Mouse (Mus musculus) midbrain, embryonic 14.5 days (tissue): ENCODE measurements at regions not wholly inside any gene's neighbourhood (a gene's known extent, or its start where the extent isn't known, plus 50 kb on each side); places are given as distances from the start of the nearest gene placed in this dataset.
A peak's percentile ranks its signal among the peaks of the same experiment; 100 is the strongest.

ENCODE experiments used
- ATAC-seq: fragments of 200-750 bp; cut with Nextera tagmentation; 2 replicates; pipeline ENCODE4 v1.8.0; 2017; ENCODE audit warnings: moderate number of reproducible peaks, moderate library complexity; ENCODE audit not compliant: low FRiP score, low TSS enrichment
- DNase-seq: peaks from one replicate; pipeline ENCODE4 v3.0.0-alpha.2; 2015
- H3K27ac ChIP-seq: fragments of 300-500 bp; sonication (generic); replicated peaks from 2 replicates; pipeline ENCODE4 v1.5.1; 2014; ENCODE audit warnings: mild to moderate bottlenecking, low read depth, low read length, moderate library complexity
- H3K27me3 ChIP-seq: fragments of 300-500 bp; sonication (generic); 2 replicates; pipeline ENCODE4 v1.6.1; 2014; ENCODE audit warnings: low read length, control low read depth, mixed read lengths; ENCODE audit not compliant: control insufficient read depth, insufficient read depth
- H3K36me3 ChIP-seq: fragments of 300-500 bp; sonication (generic); 2 replicates; pipeline ENCODE4 v1.6.1; 2014; ENCODE audit warnings: low read length, control low read depth; ENCODE audit not compliant: control insufficient read depth, insufficient read depth
- H3K4me1 ChIP-seq: fragments of 300-500 bp; sonication (generic); 2 replicates; pipeline ENCODE4 v1.6.1; 2014; ENCODE audit warnings: mild to moderate bottlenecking, antibody characterized with exemption, low read length, control low read depth; ENCODE audit not compliant: control insufficient read depth, insufficient read depth
- H3K4me2 ChIP-seq: fragments of 300-500 bp; sonication (generic); 2 replicates; pipeline ENCODE4 v1.6.1; 2014; ENCODE audit warnings: mild to moderate bottlenecking, low read length, moderate library complexity
- H3K4me3 ChIP-seq: fragments of 300-500 bp; sonication (generic); replicated peaks from 2 replicates; pipeline ENCODE4 v1.5.1; 2014; ENCODE audit warnings: low read depth, low read length
- H3K9ac ChIP-seq: fragments of 300-500 bp; sonication (generic); replicated peaks from 2 replicates; pipeline ENCODE4 v1.6.1; 2014; ENCODE audit warnings: mild to moderate bottlenecking, low read length, moderate library complexity
- H3K9me3 ChIP-seq: fragments of 300-500 bp; sonication (generic); 2 replicates; pipeline ENCODE4 v1.6.1; 2016; ENCODE audit warnings: low read length, control low read depth, mixed read lengths; ENCODE audit not compliant: control insufficient read depth
- WGBS: fragments of 180-500 bp; shearing (Covaris S2); extraction: QIAGEN DNeasy Blood & Tissue Kit; methylation state at CpG from one replicate; pipeline ENCODE4 v1.1.7; 2014; 5-methylcytosine and 5-hydroxymethylcytosine counted together

DNA sequence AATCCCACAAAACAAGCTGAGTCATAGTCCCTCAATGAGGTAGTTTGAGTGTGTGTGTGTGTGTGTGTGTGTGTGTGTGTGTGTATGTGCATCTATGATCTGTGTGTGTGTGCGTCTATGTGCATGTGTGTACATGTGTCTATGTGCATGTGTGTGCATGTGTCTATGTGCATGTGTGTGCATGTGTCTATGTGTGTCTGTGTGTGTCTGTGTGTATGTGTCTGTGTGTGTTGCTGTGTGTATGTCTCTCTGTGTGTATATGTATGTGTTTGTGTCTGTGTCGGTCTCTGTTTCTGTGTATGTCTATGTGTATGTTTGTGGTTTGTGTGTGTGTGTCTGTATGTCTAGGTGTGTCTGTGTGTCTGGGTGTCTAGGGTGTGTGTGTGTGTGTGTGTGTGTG, 309.1 kb upstream of the Brinp3 start:
- H3K36me3 ChIP-seq = no peaks in the 10 kb centered on the region

GRCm38 (mm10) chr1:146211646-146212045, 282.9 kb upstream of the Brinp3 start:
- WGBS = 94% methylated on average over 1 of the region's 1 CpGs
- H3K4me2 ChIP-seq = no peak overlapping the region
- ATAC-seq = no peak

More for the DNA sequence above, 309.1 kb upstream of the Brinp3 start:
- H3K4me3 ChIP-seq = no peak overlapping the region
- no peak for DNase-seq
- no peak for ATAC-seq
- H3K27me3 ChIP-seq = no peaks in the 10 kb centered on the region
- H3K27ac ChIP-seq = no peak overlapping the region
- H3K4me2 ChIP-seq = no peak overlapping the region
- no peaks in the 10 kb centered on the region for H3K4me1 ChIP-seq
- H3K9me3 ChIP-seq = no peaks in the 10 kb centered on the region
- H3K9ac ChIP-seq = no peak overlapping the region
- WGBS = 93% methylated on average over 2 of the region's 2 CpGs

DNA sequence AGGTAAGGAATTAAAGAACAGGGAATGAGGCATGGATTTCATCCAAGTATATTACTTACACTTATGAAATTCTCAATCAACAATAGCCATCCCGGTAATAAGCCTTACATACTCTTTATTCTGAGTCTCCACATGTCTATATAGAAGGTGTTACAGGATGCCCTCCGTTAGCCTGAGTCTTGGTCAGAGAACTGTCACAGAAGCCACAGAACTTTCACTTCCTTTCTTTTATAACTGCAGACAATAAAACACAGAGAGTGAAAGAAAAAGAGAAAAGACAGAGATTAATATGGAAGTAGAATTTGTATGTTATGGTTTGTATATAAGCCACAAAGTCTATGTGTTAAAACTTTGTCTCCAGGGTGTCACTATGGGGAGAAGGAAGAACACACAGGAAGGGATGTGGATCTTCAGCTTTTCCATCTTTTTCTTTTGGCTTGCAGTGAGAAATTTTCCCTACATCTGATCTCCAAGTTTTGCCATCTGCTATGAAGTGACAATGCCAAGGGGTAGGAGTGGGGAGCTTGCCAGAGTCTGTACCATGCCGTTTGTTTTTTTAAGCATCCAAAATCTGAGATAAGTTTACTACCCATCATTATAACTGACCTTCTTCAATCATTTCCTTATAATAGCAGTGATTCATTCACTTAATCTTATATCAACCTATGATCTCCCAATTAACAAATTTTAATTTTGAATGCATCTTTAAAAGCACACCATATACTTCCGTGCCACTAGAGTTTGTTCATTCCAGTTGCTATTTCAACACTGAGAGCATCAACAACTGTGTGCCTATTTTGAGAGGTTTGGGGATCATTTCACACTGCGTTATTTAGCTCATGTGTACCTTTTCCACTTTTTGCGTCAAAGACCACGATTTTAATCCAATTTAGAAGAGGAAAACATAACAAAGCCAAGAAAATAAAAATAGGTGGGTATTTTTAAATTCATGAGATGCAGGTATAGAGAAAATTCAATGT, 262.8 kb upstream of the Brinp3 start:
- no peaks in the 10 kb centered on the region for H3K27me3 ChIP-seq
- ATAC-seq (no peak), DNase-seq (no peak)
- no peak overlapping the region for H3K4me3 ChIP-seq
- 91% methylated on average over 7 of the region's 7 CpGs for WGBS
- H3K4me1 ChIP-seq = no peaks in the 10 kb centered on the region
- no peaks in the 10 kb centered on the region for H3K36me3 ChIP-seq
- H3K4me2 ChIP-seq = no peak overlapping the region
- H3K27ac ChIP-seq = no peak overlapping the region
- H3K9ac ChIP-seq = no peak overlapping the region
- H3K9me3 ChIP-seq = no peaks in the 10 kb centered on the region

More at GRCm38 (mm10) chr1:146211646-146212045, 282.9 kb upstream of the Brinp3 start:
- Histone ChIP-seq H3K4me1 (no peaks in the 10 kb centered on the region), H3K36me3 (no peaks in the 10 kb centered on the region), H3K27me3 (no peaks in the 10 kb centered on the region), H3K4me3 (no peak overlapping the region), H3K9me3 (no peaks in the 10 kb centered on the region), H3K9ac (no peak overlapping the region), H3K27ac (no peak overlapping the region)
- DNase-seq = peak; percentile 71

GRCm38 (mm10) chr1:146260400-146260799, 234.2 kb upstream of the Brinp3 start:
- Histone ChIP-seq H3K27ac (no peak overlapping the region), H3K4me3 (no peak overlapping the region)
- no peak for ATAC-seq

DNA sequence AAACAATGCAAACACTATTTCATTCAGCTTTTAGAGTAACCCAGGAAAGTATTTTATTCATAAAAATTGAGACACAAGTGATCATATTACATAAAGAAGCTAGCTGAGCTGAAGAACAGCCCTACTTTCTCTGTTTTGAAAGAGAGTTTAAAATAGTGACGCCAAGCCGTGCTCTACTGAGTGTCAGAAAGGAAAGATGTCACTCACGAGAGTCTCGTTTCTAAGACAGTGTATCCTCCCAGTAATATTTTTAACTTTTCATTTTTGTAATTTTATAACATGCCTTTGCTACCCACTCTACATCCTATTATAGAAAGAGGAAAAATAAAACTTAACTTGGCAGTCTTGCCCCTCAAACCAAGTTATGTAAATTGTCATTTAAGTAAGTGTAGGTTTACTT, 195.5 kb upstream of the Brinp3 start:
- Histone ChIP-seq H3K36me3 (no peaks in the 10 kb centered on the region), H3K9ac (no peak overlapping the region), H3K4me3 (no peak overlapping the region), H3K4me2 (no peak overlapping the region), H3K9me3 (no peaks in the 10 kb centered on the region), H3K4me1 (no peaks in the 10 kb centered on the region), H3K27ac (no peak overlapping the region), H3K27me3 (no peaks in the 10 kb centered on the region)
- DNase-seq (no peak), ATAC-seq (no peak)
- 81% methylated on average over 4 of the region's 4 CpGs for WGBS

More at GRCm38 (mm10) chr1:146260400-146260799, 234.2 kb upstream of the Brinp3 start:
- Histone ChIP-seq H3K9ac (no peak overlapping the region), H3K36me3 (no peaks in the 10 kb centered on the region), H3K4me1 (no peaks in the 10 kb centered on the region), H3K27me3 (no peaks in the 10 kb centered on the region), H3K4me2 (no peak overlapping the region), H3K9me3 (no peaks in the 10 kb centered on the region)
- no peak for DNase-seq

GRCm38 (mm10) chr1:146312547-146312946, 182.0 kb upstream of the Brinp3 start:
- Histone ChIP-seq H3K9me3 (no peaks in the 10 kb centered on the region), H3K4me3 (no peak overlapping the region), H3K36me3 (no peaks in the 10 kb centered on the region), H3K4me2 (no peak overlapping the region), H3K9ac (no peak overlapping the region), H3K4me1 (no peaks in the 10 kb centered on the region), H3K27ac (no peak overlapping the region), H3K27me3 (no peaks in the 10 kb centered on the region)
- WGBS = 89% methylated on average over 4 of the region's 4 CpGs
- no peak for DNase-seq
- no peak for ATAC-seq

GRCm38 (mm10) chr1:146316172-146317158, 178.1 kb upstream of the Brinp3 start:
- H3K27me3 ChIP-seq = no peaks in the 10 kb centered on the region
- H3K27ac ChIP-seq = no peak overlapping the region
- no peaks in the 10 kb centered on the region for H3K9me3 ChIP-seq
- DNase-seq (no peak), ATAC-seq (no peak)
- H3K4me2 ChIP-seq = no peak overlapping the region
- H3K36me3 ChIP-seq = no peaks in the 10 kb centered on the region
- no peak overlapping the region for H3K9ac ChIP-seq
- H3K4me1 ChIP-seq = no peaks in the 10 kb centered on the region
- no peak overlapping the region for H3K4me3 ChIP-seq
- whole genome bisulfite sequencing = 88% methylated on average over 4 of the region's 4 CpGs

- ATAC-seq (no peak), DNase-seq (no peak)
- H3K4me1 ChIP-seq = no peaks in the 10 kb centered on the region
- no peaks in the 10 kb centered on the region for H3K36me3 ChIP-seq
- H3K4me2 ChIP-seq = no peak overlapping the region
- H3K27me3 ChIP-seq = no peaks in the 10 kb centered on the region
- H3K4me3 ChIP-seq = no peak overlapping the region
- no peak overlapping the region for H3K27ac ChIP-seq
- 86% methylated on average over 1 of the region's 1 CpGs for WGBS
- no peak overlapping the region for H3K9ac ChIP-seq
- no peaks in the 10 kb centered on the region for H3K9me3 ChIP-seq
Measured at GRCm38 (mm10) chr1:146322026-146322425, 172.5 kb upstream of the Brinp3 start.
